Mouse (Mus musculus) MEL (cell line): ENCODE measurements around the gene Galnt6. TPM values are rescaled to one million over a fixed set of nuclear protein-coding genes. Genes with fewer than 3 reads are reported as not detected.

Source experiments
- DNase-seq: peaks from one replicate; pipeline ENCODE4 v3.0.0; 2011; ENCODE audit warnings: low read depth, low spot score
- H3K27ac ChIP-seq: 2 replicates; pipeline ENCODE4 v1.5.1; 2012; ENCODE audit warnings: low read depth, mild to moderate bottlenecking, control low read depth, low read length, moderate library complexity; ENCODE audit not compliant: control insufficient read depth
- H3K27me3 ChIP-seq, 2 experiments: fragments of 150-350 bp in 1 of 2; sonication (generic) in 1 of 2; 2 replicates each; pipeline ENCODE4 v1.6.1; 2012; ENCODE audit warnings: low read length in 2 of 2, mild to moderate bottlenecking in 2 of 2, improper control_type of control experiment in 1 of 2, moderate library complexity in 1 of 2; ENCODE audit not compliant: insufficient read depth in 2 of 2, control insufficient read depth in 1 of 2
- H3K36me3 ChIP-seq, 2 experiments: 2 replicates each; pipeline ENCODE4 v1.6.1; 2012 to 2014; ENCODE audit warnings: low read length in 2 of 2, improper control_type of control experiment in 1 of 2, inconsistent platforms in 1 of 2, mild to moderate bottlenecking in 1 of 2; ENCODE audit not compliant: insufficient read depth in 2 of 2, control insufficient read depth in 1 of 2
- H3K4me1 ChIP-seq, 2 experiments: fragments of 150-350 bp in 1 of 2; sonication (generic) in 1 of 2; 2 replicates each; pipeline ENCODE4 v1.6.1; 2012; ENCODE audit warnings: low read length in 2 of 2, improper control_type of control experiment in 1 of 2, mild to moderate bottlenecking in 1 of 2; ENCODE audit not compliant: insufficient read depth in 2 of 2, control insufficient read depth in 1 of 2
- H3K4me3 ChIP-seq, 2 experiments: fragments of 150-350 bp in 1 of 2; sonication (generic) in 1 of 2; 2 replicates each; pipeline ENCODE4 v1.5.1; 2012; ENCODE audit warnings: low read depth in 2 of 2, low read length in 2 of 2, mild to moderate bottlenecking in 2 of 2, moderate library complexity in 2 of 2, control low read depth in 1 of 2, improper control_type of control experiment in 1 of 2; ENCODE audit not compliant: control insufficient read depth in 1 of 2, insufficient read depth in 1 of 2
- H3K79me2 ChIP-seq: 2 replicates; pipeline ENCODE4 v1.6.1; 2012; ENCODE audit warnings: mild to moderate bottlenecking, low read length, moderate library complexity; ENCODE audit not compliant: control insufficient read depth, poor library complexity, insufficient read depth
- H3K9ac ChIP-seq: 2 replicates; pipeline ENCODE4 v1.6.1; 2012; ENCODE audit warnings: low read depth, mild to moderate bottlenecking, control low read depth, low read length, moderate library complexity; ENCODE audit not compliant: control insufficient read depth, poor library complexity, severe bottlenecking
- H3K9me3 ChIP-seq: fragments of 150-350 bp; sonication (generic); replicated peaks from 2 replicates; pipeline ENCODE4 v1.6.1; 2012; ENCODE audit warnings: mild to moderate bottlenecking, low read length, improper control_type of control experiment, moderate library complexity; ENCODE audit not compliant: insufficient read depth
- BHLHE40 ChIP-seq: IDR thresholded peaks from 2 replicates; pipeline ENCODE4 v1.6.1; 2012; ENCODE audit warnings: low read depth, mild to moderate bottlenecking, inconsistent platforms, low read length, improper control_type of control experiment, borderline replicate concordance
- GABPA ChIP-seq: IDR thresholded peaks from 2 replicates; pipeline ENCODE4 v1.6.1; 2012; ENCODE audit warnings: low read depth, mild to moderate bottlenecking, inconsistent platforms, low read length, improper control_type of control experiment, moderate library complexity
- MAFK ChIP-seq: IDR thresholded peaks from 2 replicates; pipeline ENCODE4 v1.6.1; 2011; ENCODE audit warnings: low read depth, mild to moderate bottlenecking, low read length, improper control_type of control experiment, borderline replicate concordance
- MAX ChIP-seq: IDR thresholded peaks from 2 replicates; pipeline ENCODE4 v1.6.1; 2011; ENCODE audit warnings: low read length, improper control_type of control experiment
- MEF2A ChIP-seq: IDR thresholded peaks from 2 replicates; pipeline ENCODE4 v1.6.1; 2014; ENCODE audit warnings: low read depth, mild to moderate bottlenecking, inconsistent platforms, low read length, improper control_type of control experiment; ENCODE audit not compliant: poor library complexity, insufficient replicate concordance, severe bottlenecking; ENCODE audit errors: extremely low read depth
- MYB ChIP-seq: IDR thresholded peaks from 2 replicates; pipeline ENCODE4 v1.6.1; 2011; ENCODE audit warnings: mild to moderate bottlenecking, low read depth, low read length, improper control_type of control experiment
- NELFE ChIP-seq: IDR thresholded peaks from 2 replicates; pipeline ENCODE4 v1.6.1; 2011; ENCODE audit warnings: low read depth, low read length, improper control_type of control experiment
- RAD21 ChIP-seq: IDR thresholded peaks from 2 replicates; pipeline ENCODE4 v1.6.1; 2011; ENCODE audit warnings: mild to moderate bottlenecking, low read depth, low read length, improper control_type of control experiment
- SIN3A ChIP-seq: IDR thresholded peaks from 2 replicates; pipeline ENCODE4 v1.6.1; 2012; ENCODE audit warnings: low read length, improper control_type of control experiment, inconsistent platforms
- TAL1 ChIP-seq: IDR thresholded peaks from 2 replicates; pipeline ENCODE4 v1.6.1; 2012; ENCODE audit warnings: mild to moderate bottlenecking, inconsistent platforms, low read length, moderate library complexity, mixed read lengths
- TBP ChIP-seq: IDR thresholded peaks from 2 replicates; pipeline ENCODE4 v1.8.0; 2011; ENCODE audit warnings: low read depth, low read length, improper control_type of control experiment
- UBTF ChIP-seq: IDR thresholded peaks from 2 replicates; pipeline ENCODE4 v1.6.1; 2012; ENCODE audit warnings: low read depth, mild to moderate bottlenecking, inconsistent platforms, low read length, improper control_type of control experiment, moderate library complexity, borderline replicate concordance; ENCODE audit not compliant: insufficient read depth
- USF1 ChIP-seq: IDR thresholded peaks from 2 replicates; pipeline ENCODE4 v1.6.1; 2014; ENCODE audit warnings: low read depth, mild to moderate bottlenecking, inconsistent platforms, low read length, improper control_type of control experiment, moderate library complexity
- USF2 ChIP-seq, 2 experiments: IDR thresholded peaks; 2 replicates each; pipeline ENCODE4 v1.6.1; 2011 to 2012; ENCODE audit warnings: improper control_type of control experiment in 2 of 2, low read length in 2 of 2, borderline replicate concordance in 1 of 2, inconsistent platforms in 1 of 2, low read depth in 1 of 2, mild to moderate bottlenecking in 1 of 2; ENCODE audit not compliant: insufficient read depth in 1 of 2
- ZMIZ1 ChIP-seq: IDR thresholded peaks from 2 replicates; pipeline ENCODE4 v1.6.1; 2012; ENCODE audit warnings: low read depth, mild to moderate bottlenecking, inconsistent platforms, low read length, improper control_type of control experiment, moderate library complexity
- ZNF384 ChIP-seq: IDR thresholded peaks from 2 replicates; pipeline ENCODE4 v1.6.1; 2012; ENCODE audit warnings: low read depth, mild to moderate bottlenecking, inconsistent platforms, low read length, improper control_type of control experiment
- polyA plus RNA-seq, 2 experiments: library from polyadenylated mRNA; stranded (reverse) in 1 of 2; unstranded in 1 of 2; fragments of >175 nt in 1 of 2; fragments of >200 nt in 1 of 2; gene quantifications; 2 replicates each; pipeline versions ENCODE4 v1.2.1 to v1.2.4; 2012; ENCODE audit warnings: low replicate concordance in 2 of 2, low read depth in 1 of 2; ENCODE audit not compliant: insufficient read length in 2 of 2, insufficient read depth in 1 of 2, missing spikeins in 1 of 2
- total RNA-seq: library from RNA; depleted of rRNA; stranded (reverse); fragments of 300-350 nt; gene quantifications from 2 replicates; pipeline ENCODE4 v1.2.3, GENCODE M21; 2012

Gene Galnt6
- total and polyA plus RNA-seq, 3 experiments: 16.1 to 17.0 TPM; not detected in 1

- Histone ChIP-seq H3K9ac (no peak overlapping the region), H3K4me3 (no peak overlapping the region), H3K27ac (no peak overlapping the region), H3K27me3 (no peaks in the 10 kb centered on the region), H3K79me2 (no peaks in the 10 kb centered on the region), H3K36me3 (no peaks in the 10 kb centered on the region), H3K4me1 (no peaks in the 10 kb centered on the region), H3K9me3 (no peaks in the 10 kb centered on the region)
- no peak for DNase-seq
- TF ChIP-seq MAFK (no peak), MYB (no peak), ZNF384 (no peak), TAL1 (no peak), BHLHE40 (no peak), NELFE (no peak), MAX (no peak), USF1 (no peak), USF2 (IDR thresholded peaks at IDR 0.05; ENCODE audit: borderline replicate concordance in 1 of 2, insufficient read depth in 1 of 2, low read depth in 1 of 2, low read length in 2 of 2) (no peak), TBP (no peak), RAD21 (no peak), ZMIZ1 (no peak), MEF2A (no peak), GABPA (no peak), SIN3A (no peak), UBTF (no peak)
Observed at GRCm38 (mm10) chr15:100776424-100776823, 47.2 kb upstream of the Galnt6 start.

GRCm38 (mm10) chr15:100775189-100776166 is 46.3 kb upstream of the Galnt6 start:
- Histone ChIP-seq H3K9me3 (no peaks in the 10 kb centered on the region), H3K4me1 (no peaks in the 10 kb centered on the region), H3K79me2 (no peaks in the 10 kb centered on the region), H3K9ac (no peak overlapping the region), H3K4me3 (no peak overlapping the region), H3K27me3 (no peaks in the 10 kb centered on the region), H3K36me3 (no peaks in the 10 kb centered on the region), H3K27ac (no peak overlapping the region)
- TF ChIP-seq USF2 (IDR thresholded peaks at IDR 0.05; ENCODE audit: borderline replicate concordance in 1 of 2, insufficient read depth in 1 of 2, low read depth in 1 of 2, low read length in 2 of 2) (no peak), TAL1 (peak; percentile 27; the same call in 1 of the 2 replicates)
- peak; percentile 25 for DNase-seq
